Mouse (Mus musculus) heart, postnatal 4 days (tissue): ENCODE results near the gene Gm10338. TPM values are rescaled to one million over a fixed set of nuclear protein-coding genes. Genes with fewer than 3 reads are reported as not detected.
"Not testable (repeated sequence)": the region's sequence is repeated elsewhere in the genome, so short reads cannot be mapped to it uniquely, and the experiment has no call there.

Experiments used
- DNase-seq: peaks from one replicate; pipeline ENCODE4 v3.0.0; 2021
- total RNA-seq, 2 experiments: library from RNA; stranded (reverse); gene quantifications; 2 replicates each; pipeline ENCODE4 v1.2.3; 2021

Gm10338 gene
- total RNA-seq, result not detected

- not testable (repeated sequence) for DNase-seq
These were observed at the start of gene Gm10338 for GRCm38 (mm10) chr14:7595492-7595891. Gm10338 (minus strand) TSS chr14:7595592.

GRCm38 (mm10) chr14:7643872-7644271 is 48.5 kb upstream of the Gm10338 start, which contains the start of gene Gm10128:
Gm10128 (minus strand) TSS chr14:7643972.
- not testable (repeated sequence) for DNase-seq

- DNase-seq, result not testable (repeated sequence)
These were observed 27.0 kb downstream of the Gm10338 start, which contains the start of gene Gm3558 for GRCm38 (mm10) chr14:7568382-7568781. Gm3558 (minus strand) TSS chr14:7568566.

GRCm38 (mm10) chr14:7567890-7568289 is 27.5 kb downstream of the Gm10338 start:
- not testable (repeated sequence) for DNase-seq

GRCm38 (mm10) chr14:7567266-7567665 is 28.1 kb downstream of the Gm10338 start:
- peak; percentile 26 for DNase-seq

Other genes starting within 250 kb of the Gm10338 start
- gene Gm8374, start 230.5 kb downstream of the Gm10338 start, total RNA-seq, result not detected
- gene Gm3755, start 144.7 kb downstream of the Gm10338 start, total RNA-seq, result under 1 TPM in 1 of 2 experiments, not detected in 1; 0.29 TPM
- gene Gm3752, start 111.8 kb downstream of the Gm10338 start, total RNA-seq, result under 1 TPM; 0.21 to 0.25 TPM
- 1 to 10 TPM; 3.8 to 5.9 TPM for gene Gm3558, start 27.0 kb downstream of the Gm10338 start, total RNA-seq
- gene Gm10128, start 48.4 kb upstream of the Gm10338 start, total RNA-seq, result not detected
- not detected for gene Gm26661, start 196.0 kb upstream of the Gm10338 start, total RNA-seq
- 10 to 100 TPM; 42.8 to 47.3 TPM for gene Flnb, start 222.4 kb upstream of the Gm10338 start, total RNA-seq